Mouse (Mus musculus): ENCODE data around the gene Dgkd. TPM values are rescaled to one million over a fixed set of nuclear protein-coding genes. Genes with fewer than 3 reads are reported as not detected.

The Dgkd gene
- polyA plus RNA-seq, 1 experiment: 34.0 TPM

GRCm38 (mm10) chr1:87941765-87942164, 88.7 kb downstream of the Dgkd start:
- TF ChIP-seq CTCF (IDR thresholded peaks at IDR 0.05; ENCODE audit: borderline replicate concordance, insufficient read depth, low read length) (no peak), POLR2A (IDR thresholded peaks at IDR 0.05; ENCODE audit: low read depth, low read length) (no peak)
- Histone ChIP-seq H3K27ac (ENCODE audit: insufficient read depth, low read length) (no peak overlapping the region), H3K4me3 (ENCODE audit: insufficient read depth, low read length) (no peak overlapping the region), H3K4me1 (ENCODE audit: control insufficient read depth, insufficient read depth, low read length) (no peaks in the 10 kb centered on the region)

- Histone ChIP-seq H3K4me1 (ENCODE audit: control insufficient read depth, insufficient read depth, low read length) (no peaks in the 10 kb centered on the region), H3K27ac (ENCODE audit: insufficient read depth, low read length) (no peak overlapping the region), H3K4me3 (ENCODE audit: insufficient read depth, low read length) (no peak overlapping the region)
- TF ChIP-seq POLR2A (IDR thresholded peaks at IDR 0.05; ENCODE audit: low read depth, low read length) (no peak), CTCF (IDR thresholded peaks at IDR 0.05; ENCODE audit: borderline replicate concordance, insufficient read depth, low read length) (no peak)
Measured at GRCm38 (mm10) chr1:87947681-87948091, 94.6 kb downstream of the Dgkd start.

GRCm38 (mm10) chr1:87951641-87952040, 98.6 kb downstream of the Dgkd start:
- no peaks in the 10 kb centered on the region for H3K4me1 ChIP-seq (ENCODE audit: control insufficient read depth, insufficient read depth, low read length)
- H3K4me3 ChIP-seq (ENCODE audit: insufficient read depth, low read length): no peak overlapping the region

GRCm38 (mm10) chr1:87953073-87953472, 100.0 kb downstream of the Dgkd start:
- H3K4me3 ChIP-seq (ENCODE audit: insufficient read depth, low read length): no peak overlapping the region
- no peaks in the 10 kb centered on the region for H3K4me1 ChIP-seq (ENCODE audit: control insufficient read depth, insufficient read depth, low read length)
- TF ChIP-seq CTCF (IDR thresholded peaks at IDR 0.05; ENCODE audit: borderline replicate concordance, insufficient read depth, low read length): no peak
- H3K27ac ChIP-seq (ENCODE audit: insufficient read depth, low read length): no peak overlapping the region

More at GRCm38 (mm10) chr1:87951641-87952040, 98.6 kb downstream of the Dgkd start:
- TF ChIP-seq POLR2A (IDR thresholded peaks at IDR 0.05; ENCODE audit: low read depth, low read length) (no peak), CTCF (IDR thresholded peaks at IDR 0.05; ENCODE audit: borderline replicate concordance, insufficient read depth, low read length) (no peak)
- no peak overlapping the region for H3K27ac ChIP-seq (ENCODE audit: insufficient read depth, low read length)

GRCm38 (mm10) chr1:87958931-87959330, 105.8 kb downstream of the Dgkd start:
- peaks cover 16% of the 10 kb centered on the region for H3K4me1 ChIP-seq (ENCODE audit: control insufficient read depth, insufficient read depth, low read length)
- TF ChIP-seq CTCF (IDR thresholded peaks at IDR 0.05; ENCODE audit: borderline replicate concordance, insufficient read depth, low read length) (no peak), POLR2A (IDR thresholded peaks at IDR 0.05; ENCODE audit: low read depth, low read length) (no peak)
- H3K4me3 ChIP-seq (ENCODE audit: insufficient read depth, low read length): no peak overlapping the region
- H3K27ac ChIP-seq (ENCODE audit: insufficient read depth, low read length): no peak overlapping the region

GRCm38 (mm10) chr1:87959532-87959931, 106.4 kb downstream of the Dgkd start:
- TF ChIP-seq CTCF (IDR thresholded peaks at IDR 0.05; ENCODE audit: borderline replicate concordance, insufficient read depth, low read length) (no peak), POLR2A (IDR thresholded peaks at IDR 0.05; ENCODE audit: low read depth, low read length) (no peak)
- peak overlapping the region; percentile 54; the same call in 1 of the 2 replicates for H3K27ac ChIP-seq (ENCODE audit: insufficient read depth, low read length)
- no peak overlapping the region for H3K4me3 ChIP-seq (ENCODE audit: insufficient read depth, low read length)
- H3K4me1 ChIP-seq (ENCODE audit: control insufficient read depth, insufficient read depth, low read length): peaks cover 16% of the 10 kb centered on the region

GRCm38 (mm10) chr1:87959998-87960431, 106.9 kb downstream of the Dgkd start:
- Histone ChIP-seq H3K4me3 (ENCODE audit: insufficient read depth, low read length) (no peak overlapping the region), H3K27ac (ENCODE audit: insufficient read depth, low read length) (peak overlapping the region; percentile 82), H3K4me1 (ENCODE audit: control insufficient read depth, insufficient read depth, low read length) (peaks cover 16% of the 10 kb centered on the region)
- TF ChIP-seq POLR2A (IDR thresholded peaks at IDR 0.05; ENCODE audit: low read depth, low read length) (no peak), CTCF (IDR thresholded peaks at IDR 0.05; ENCODE audit: borderline replicate concordance, insufficient read depth, low read length) (no peak)

- H3K27ac ChIP-seq (ENCODE audit: insufficient read depth, low read length): peak overlapping the region; percentile 82
- H3K4me1 ChIP-seq (ENCODE audit: control insufficient read depth, insufficient read depth, low read length): peaks cover 19% of the 10 kb centered on the region
- no peak overlapping the region for H3K4me3 ChIP-seq (ENCODE audit: insufficient read depth, low read length)
- no peak for TF ChIP-seq POLR2A (IDR thresholded peaks at IDR 0.05; ENCODE audit: low read depth, low read length)
- TF ChIP-seq CTCF (IDR thresholded peaks at IDR 0.05; ENCODE audit: borderline replicate concordance, insufficient read depth, low read length): no peak
Measured at GRCm38 (mm10) chr1:87960752-87961151, 107.7 kb downstream of the Dgkd start.

- Histone ChIP-seq H3K4me3 (ENCODE audit: insufficient read depth, low read length) (no peak overlapping the region), H3K4me1 (ENCODE audit: control insufficient read depth, insufficient read depth, low read length) (peaks cover 21% of the 10 kb centered on the region), H3K27ac (ENCODE audit: insufficient read depth, low read length) (peak overlapping the region; percentile 96)
- no peak for TF ChIP-seq POLR2A (IDR thresholded peaks at IDR 0.05; ENCODE audit: low read depth, low read length)
- no peak for TF ChIP-seq CTCF (IDR thresholded peaks at IDR 0.05; ENCODE audit: borderline replicate concordance, insufficient read depth, low read length)
Measured at GRCm38 (mm10) chr1:87961459-87962167, 108.5 kb downstream of the Dgkd start.

GRCm38 (mm10) chr1:87970381-87970780, 117.3 kb downstream of the Dgkd start:
- Histone ChIP-seq H3K4me1 (ENCODE audit: control insufficient read depth, insufficient read depth, low read length) (peaks cover 3% of the 10 kb centered on the region), H3K4me3 (ENCODE audit: insufficient read depth, low read length) (no peak overlapping the region)
- TF ChIP-seq POLR2A (IDR thresholded peaks at IDR 0.05; ENCODE audit: low read depth, low read length) (no peak), CTCF (IDR thresholded peaks at IDR 0.05; ENCODE audit: borderline replicate concordance, insufficient read depth, low read length) (no peak)

More at GRCm38 (mm10) chr1:87970381-87970780, 117.3 kb downstream of the Dgkd start:
- no peak overlapping the region for H3K27ac ChIP-seq (ENCODE audit: insufficient read depth, low read length)
